Mouse (Mus musculus) midbrain, postnatal 0 days (tissue): ENCODE results near the gene Spata5. TPM values are rescaled to one million over a fixed set of nuclear protein-coding genes. Genes with fewer than 3 reads are reported as not detected.

ENCODE experiments used
- ATAC-seq: fragments of 200-750 bp; cut with Nextera tagmentation; 2 replicates; pipeline ENCODE4 v1.8.0; 2017; ENCODE audit warnings: moderate number of reproducible peaks, mild to moderate bottlenecking, moderate TSS enrichment, moderate library complexity; ENCODE audit not compliant: low FRiP score
- DNase-seq: peaks from one replicate; pipeline ENCODE4 v3.0.0-alpha.2; 2015; ENCODE audit warnings: low spot score
- H3K27ac ChIP-seq: fragments of 300-500 bp; sonication (generic); 2 replicates; pipeline ENCODE4 v1.5.1; 2014; ENCODE audit warnings: low read depth, mild to moderate bottlenecking, low read length, mixed read lengths
- H3K27me3 ChIP-seq: fragments of 300-500 bp; sonication (generic); 2 replicates; pipeline ENCODE4 v1.6.1; 2014; ENCODE audit warnings: low read length, control low read depth, mixed read lengths; ENCODE audit not compliant: insufficient read depth
- H3K36me3 ChIP-seq: fragments of 300-500 bp; sonication (generic); 2 replicates; pipeline ENCODE4 v1.6.1; 2014; ENCODE audit warnings: low read length, control low read depth, mixed read lengths; ENCODE audit not compliant: insufficient read depth
- H3K4me1 ChIP-seq: fragments of 300-500 bp; sonication (generic); 2 replicates; pipeline ENCODE4 v1.6.1; 2014; ENCODE audit warnings: mild to moderate bottlenecking, control low read depth, antibody characterized with exemption, low read length, mixed read lengths; ENCODE audit not compliant: insufficient read depth
- H3K4me2 ChIP-seq: fragments of 300-500 bp; sonication (generic); 2 replicates; pipeline ENCODE4 v1.6.1; 2014; ENCODE audit warnings: low read depth, mild to moderate bottlenecking, low read length, mixed read lengths; ENCODE audit not compliant: poor library complexity, severe bottlenecking
- H3K4me3 ChIP-seq: fragments of 300-500 bp; sonication (generic); 2 replicates; pipeline ENCODE4 v1.5.1; 2014; ENCODE audit warnings: low read depth, mild to moderate bottlenecking, low read length, moderate library complexity
- H3K9ac ChIP-seq: fragments of 300-500 bp; sonication (generic); replicated peaks from 2 replicates; pipeline ENCODE4 v1.6.1; 2014; ENCODE audit warnings: mild to moderate bottlenecking, low read length, moderate library complexity, mixed read lengths; ENCODE audit not compliant: poor library complexity, severe bottlenecking
- H3K9me3 ChIP-seq: fragments of 300-500 bp; sonication (generic); 2 replicates; pipeline ENCODE4 v1.6.1; 2016; ENCODE audit warnings: low read length, control low read depth
- CTCF ChIP-seq: IDR thresholded peaks from 2 replicates; pipeline ENCODE4 v1.5.1; 2016; ENCODE audit warnings: antibody characterized with exemption, mild to moderate bottlenecking
- WGBS: fragments of 180-500 bp; shearing (Covaris S2); extraction: QIAGEN DNeasy Blood & Tissue Kit; methylation state at CpG from one replicate; pipeline ENCODE4 v1.1.7; 2014; 5-methylcytosine and 5-hydroxymethylcytosine counted together
- polyA plus RNA-seq: library from polyadenylated mRNA; unstranded; fragments of >200 nt; fragmentation: Nextera tagmentation; extraction: Ambion mirVana; gene quantifications from 2 replicates; pipeline ENCODE4 v1.2.1, GENCODE M21; 2015
- total RNA-seq: library from RNA; depleted of rRNA; stranded (reverse); fragments of >200 nt; gene quantifications from 2 replicates; pipeline ENCODE4 v1.2.3, GENCODE M21; 2014

The Spata5 gene
- total and polyA plus RNA-seq, 2 experiments from 2014 or later = 18.9 to 19.5 TPM

- no peak overlapping the region for H3K4me2 ChIP-seq
- H3K4me1 ChIP-seq = no peaks in the 10 kb centered on the region
- no peak overlapping the region for H3K27ac ChIP-seq
- peaks cover 19% of the 10 kb centered on the region for H3K36me3 ChIP-seq
- H3K4me3 ChIP-seq = no peak overlapping the region
- no peaks in the 10 kb centered on the region for H3K27me3 ChIP-seq
- H3K9me3 ChIP-seq = no peaks in the 10 kb centered on the region
- ATAC-seq = no peak
- no peak for DNase-seq
- no peak for TF ChIP-seq CTCF
- H3K9ac ChIP-seq = no peak overlapping the region
Measured at GRCm38 (mm10) chr3:37430359-37430758, 10.7 kb downstream of the Spata5 start.

- H3K36me3 ChIP-seq = peaks cover 13% of the 10 kb centered on the region; the same call in 1 of the 2 replicates
- 85% methylated on average over 1 of the region's 1 CpGs for WGBS
- no peak overlapping the region for H3K27ac ChIP-seq
- no peaks in the 10 kb centered on the region for H3K9me3 ChIP-seq
- no peak for ATAC-seq
- no peak for TF ChIP-seq CTCF
- no peak overlapping the region for H3K9ac ChIP-seq
- DNase-seq = no peak
- no peaks in the 10 kb centered on the region for H3K4me1 ChIP-seq
- no peak overlapping the region for H3K4me2 ChIP-seq
- no peak overlapping the region for H3K4me3 ChIP-seq
- no peaks in the 10 kb centered on the region for H3K27me3 ChIP-seq
Measured at GRCm38 (mm10) chr3:37439770-37440169, 20.1 kb downstream of the Spata5 start.

GRCm38 (mm10) chr3:37443409-37443808, 23.7 kb downstream of the Spata5 start:
- no peak overlapping the region for H3K27ac ChIP-seq
- H3K9ac ChIP-seq = no peak overlapping the region
- peaks cover 13% of the 10 kb centered on the region; the same call in 1 of the 2 replicates for H3K36me3 ChIP-seq
- no peak for DNase-seq
- no peak for ATAC-seq
- no peaks in the 10 kb centered on the region for H3K4me1 ChIP-seq
- H3K9me3 ChIP-seq = no peaks in the 10 kb centered on the region
- WGBS = 99% methylated on average over 2 of the region's 2 CpGs
- H3K4me2 ChIP-seq = no peak overlapping the region
- no peaks in the 10 kb centered on the region for H3K27me3 ChIP-seq
- no peak for TF ChIP-seq CTCF
- H3K4me3 ChIP-seq = no peak overlapping the region

- Histone ChIP-seq H3K9me3 (no peaks in the 10 kb centered on the region), H3K27me3 (no peaks in the 10 kb centered on the region), H3K4me2 (no peak overlapping the region), H3K4me1 (no peaks in the 10 kb centered on the region), H3K36me3 (no peaks in the 10 kb centered on the region), H3K27ac (no peak overlapping the region), H3K9ac (no peak overlapping the region), H3K4me3 (no peak overlapping the region)
- no peak for TF ChIP-seq CTCF
- DNase-seq = no peak
- 91% methylated on average over 1 of the region's 1 CpGs for WGBS
- ATAC-seq = no peak
Measured at GRCm38 (mm10) chr3:37455992-37456391, 36.3 kb downstream of the Spata5 start.

GRCm38 (mm10) chr3:37468170-37468569, 48.5 kb downstream of the Spata5 start:
- TF ChIP-seq CTCF = peak; percentile 93
- peak; percentile 69 for DNase-seq
- no peak overlapping the region for H3K9ac ChIP-seq
- ATAC-seq = peak; percentile 72; the same call in 1 of the 2 replicates
- no peak overlapping the region for H3K4me2 ChIP-seq
- no peaks in the 10 kb centered on the region for H3K27me3 ChIP-seq
- H3K27ac ChIP-seq = no peak overlapping the region
- H3K4me3 ChIP-seq = no peak overlapping the region
- no peaks in the 10 kb centered on the region for H3K36me3 ChIP-seq
- H3K9me3 ChIP-seq = no peaks in the 10 kb centered on the region
- 98% methylated on average over 2 of the region's 2 CpGs for WGBS
- H3K4me1 ChIP-seq = no peaks in the 10 kb centered on the region

- H3K36me3 ChIP-seq = no peaks in the 10 kb centered on the region
- no peaks in the 10 kb centered on the region for H3K27me3 ChIP-seq
- no peak overlapping the region for H3K4me3 ChIP-seq
- no peak for TF ChIP-seq CTCF
- no peak overlapping the region for H3K9ac ChIP-seq
- ATAC-seq = no peak
- 89% methylated on average over 4 of the region's 4 CpGs for WGBS
- no peak overlapping the region for H3K4me2 ChIP-seq
- H3K9me3 ChIP-seq = no peaks in the 10 kb centered on the region
- no peak overlapping the region for H3K27ac ChIP-seq
- DNase-seq = no peak
- no peaks in the 10 kb centered on the region for H3K4me1 ChIP-seq
Measured at GRCm38 (mm10) chr3:37469353-37469752, 49.7 kb downstream of the Spata5 start.
